Mouse (Mus musculus) adrenal gland, postnatal 10 days (tissue): ENCODE results near the gene Ttc8. TPM values are rescaled to one million over a fixed set of nuclear protein-coding genes. Genes with fewer than 3 reads are reported as not detected.

Experiments used
- DNase-seq: peaks from one replicate; pipeline ENCODE4 v3.0.0; 2021; ENCODE audit warnings: mixed read lengths
- total RNA-seq, 2 experiments: library from RNA; stranded (reverse); gene quantifications; 2 replicates each; pipeline ENCODE4 v1.2.3; 2021

The Ttc8 gene
- total RNA-seq, 2 experiments from 2014 or later: 17.4 to 25.8 TPM

GRCm38 (mm10) chr12:99028665-99029064 lies 108.3 kb downstream of the Ttc8 start:
- no peak for DNase-seq

- no peak for DNase-seq
Observed at GRCm38 (mm10) chr12:99030022-99030421, 109.6 kb downstream of the Ttc8 start.

Other genes with a start within 250 kb of the Ttc8 start
- gene Ptpn21, start 183.2 kb upstream of the Ttc8 start, total RNA-seq: 10 to 100 TPM; 17.5 to 22.7 TPM
- 10 to 100 TPM; 74.9 to 84.4 TPM for gene Zc3h14, start 173.6 kb upstream of the Ttc8 start, total RNA-seq
- gene Eml5, start 19.1 kb upstream of the Ttc8 start, total RNA-seq: 10 to 100 TPM; 14.1 to 32.0 TPM